Mouse (Mus musculus) kidney, embryonic 16.5 days (tissue): Measurements from ENCODE around the gene Hipk4. TPM values are rescaled to one million over a fixed set of nuclear protein-coding genes. Genes with fewer than 3 reads are reported as not detected.
A peak's percentile ranks its signal among the peaks of the same experiment; 100 is the strongest.

Source experiments
- ATAC-seq: fragments of 200-750 bp; cut with Nextera tagmentation; 2 replicates; pipeline ENCODE4 v1.8.0; 2017; ENCODE audit warnings: moderate TSS enrichment; ENCODE audit not compliant: low FRiP score, low TSS enrichment
- H3K27ac ChIP-seq: fragments of 300-500 bp; sonication (generic); 2 replicates; pipeline ENCODE4 v1.5.1; 2014; ENCODE audit warnings: low read length
- H3K27me3 ChIP-seq: fragments of 300-500 bp; sonication (generic); 2 replicates; pipeline ENCODE4 v1.6.1; 2014; ENCODE audit warnings: low read length, control low read depth, mixed read lengths; ENCODE audit not compliant: insufficient read depth
- H3K36me3 ChIP-seq: fragments of 300-500 bp; sonication (generic); 2 replicates; pipeline ENCODE4 v1.6.1; 2014; ENCODE audit warnings: low read length, control low read depth, mixed read lengths; ENCODE audit not compliant: insufficient read depth
- H3K4me1 ChIP-seq: fragments of 300-500 bp; sonication (generic); 2 replicates; pipeline ENCODE4 v1.6.1; 2014; ENCODE audit warnings: low read length, control low read depth, mixed read lengths; ENCODE audit not compliant: insufficient read depth
- H3K4me2 ChIP-seq: fragments of 300-500 bp; sonication (generic); replicated peaks from 2 replicates; pipeline ENCODE4 v1.6.1; 2014; ENCODE audit warnings: low read depth, low read length
- H3K4me3 ChIP-seq: fragments of 300-500 bp; sonication (generic); 2 replicates; pipeline ENCODE4 v1.5.1; 2014; ENCODE audit warnings: mild to moderate bottlenecking, low read length
- H3K9ac ChIP-seq: fragments of 300-500 bp; sonication (generic); replicated peaks from 2 replicates; pipeline ENCODE4 v1.6.1; 2014; ENCODE audit warnings: low read length
- H3K9me3 ChIP-seq: fragments of 300-500 bp; sonication (generic); 2 replicates; pipeline ENCODE4 v1.6.1; 2016; ENCODE audit warnings: low read length, control low read depth
- WGBS: fragments of 180-500 bp; shearing (Covaris S2); extraction: QIAGEN DNeasy Blood & Tissue Kit; methylation state at CpG from one replicate; pipeline ENCODE4 v1.1.7; 2014; 5-methylcytosine and 5-hydroxymethylcytosine counted together
- polyA plus RNA-seq: library from polyadenylated mRNA; unstranded; fragments of >200 nt; fragmentation: Nextera tagmentation; extraction: Ambion mirVana; gene quantifications from 2 replicates; pipeline ENCODE4 v1.2.1, GENCODE M21; 2015

The Hipk4 gene
- polyA plus RNA-seq, 1 experiment from 2014 or later, result 0.70 TPM

- H3K9me3 ChIP-seq, result no peaks in the 10 kb centered on the region
- H3K4me3 ChIP-seq, result peak overlapping the region; percentile 34
- H3K36me3 ChIP-seq, result peaks cover 9% of the 10 kb centered on the region
- H3K27ac ChIP-seq, result peak overlapping the region; percentile 93
- peak overlapping the region; percentile 56 for H3K4me2 ChIP-seq
- 0% methylated on average over 12 of the region's 12 CpGs for WGBS
- no peaks in the 10 kb centered on the region for H3K27me3 ChIP-seq
- ATAC-seq, result peak; percentile 97
- peak overlapping the region; percentile 65 for H3K9ac ChIP-seq
- H3K4me1 ChIP-seq, result peaks cover 30% of the 10 kb centered on the region
Measured at GRCm38 (mm10) chr7:27481627-27481969, 41.5 kb upstream of the Hipk4 start.

- H3K9me3 ChIP-seq, result no peaks in the 10 kb centered on the region
- H3K9ac ChIP-seq, result no peak overlapping the region
- H3K4me2 ChIP-seq, result no peak overlapping the region
- no peaks in the 10 kb centered on the region for H3K36me3 ChIP-seq
- H3K4me1 ChIP-seq, result peaks cover 30% of the 10 kb centered on the region
- H3K27ac ChIP-seq, result no peak overlapping the region
- H3K4me3 ChIP-seq, result no peak overlapping the region
- 90% methylated on average over 4 of the region's 4 CpGs for WGBS
- no peak for ATAC-seq
- H3K27me3 ChIP-seq, result no peaks in the 10 kb centered on the region
Measured at GRCm38 (mm10) chr7:27483860-27484259, 39.2 kb upstream of the Hipk4 start.

- peaks cover 41% of the 10 kb centered on the region for H3K4me1 ChIP-seq
- ATAC-seq, result no peak
- peak overlapping the region; percentile 99 for H3K27ac ChIP-seq
- H3K4me3 ChIP-seq, result peak overlapping the region; percentile 75
- no peaks in the 10 kb centered on the region for H3K27me3 ChIP-seq
- H3K9me3 ChIP-seq, result no peaks in the 10 kb centered on the region
- H3K4me2 ChIP-seq, result peak overlapping the region; percentile 76
- peak overlapping the region; percentile 61 for H3K9ac ChIP-seq
- peaks cover 10% of the 10 kb centered on the region for H3K36me3 ChIP-seq
- WGBS, result 2% methylated on average over 13 of the region's 13 CpGs
Measured at GRCm38 (mm10) chr7:27486102-27486769, 36.8 kb upstream of the Hipk4 start.

- WGBS, result under 1% methylated on average over 80 of the region's 80 CpGs
- peaks cover 10% of the 10 kb centered on the region for H3K36me3 ChIP-seq
- H3K9ac ChIP-seq, result peak within 1 kb of the TSS; percentile 94
- peak; percentile 92 for ATAC-seq
- peak within 1 kb of the TSS; percentile 99 for H3K27ac ChIP-seq
- H3K4me3 ChIP-seq, result peak within 1 kb of the TSS; percentile 75
- no peaks in the 10 kb centered on the region for H3K9me3 ChIP-seq
- H3K27me3 ChIP-seq, result no peaks in the 10 kb centered on the region
- H3K4me2 ChIP-seq, result peak within 1 kb of the TSS; percentile 76
- H3K4me1 ChIP-seq, result peaks cover 41% of the 10 kb centered on the region
Measured at GRCm38 (mm10) chr7:27486770-27487697, 36.0 kb upstream of the Hipk4 start, which contains the start of gene Sertad1. TSS of gene Sertad1 (plus strand) at chr7:27486910.

- Histone ChIP-seq H3K27me3 (no peaks in the 10 kb centered on the region), H3K27ac (peak overlapping the region; percentile 99), H3K9ac (peak overlapping the region; percentile 94), H3K36me3 (peaks cover 10% of the 10 kb centered on the region), H3K4me1 (peaks cover 33% of the 10 kb centered on the region), H3K4me3 (peak overlapping the region; percentile 75), H3K4me2 (peak overlapping the region; percentile 57), H3K9me3 (no peaks in the 10 kb centered on the region)
- 2% methylated on average over 13 of the region's 13 CpGs for WGBS
- no peak for ATAC-seq
Measured at GRCm38 (mm10) chr7:27487740-27488268, 35.3 kb upstream of the Hipk4 start.

- H3K27ac ChIP-seq, result peak overlapping the region; percentile 97
- H3K4me2 ChIP-seq, result peak overlapping the region; percentile 58; the same call in 1 of the 2 replicates
- ATAC-seq, result no peak
- H3K4me1 ChIP-seq, result peaks cover 33% of the 10 kb centered on the region
- peaks cover 10% of the 10 kb centered on the region for H3K36me3 ChIP-seq
- no peaks in the 10 kb centered on the region for H3K27me3 ChIP-seq
- H3K4me3 ChIP-seq, result no peak overlapping the region
- 88% methylated on average over 25 of the region's 25 CpGs for WGBS
- H3K9ac ChIP-seq, result 0 out of 2 replicates have a peak overlapping the region, but pooled peaks have one; percentile 29
- H3K9me3 ChIP-seq, result no peaks in the 10 kb centered on the region
Measured at GRCm38 (mm10) chr7:27489270-27489869, 33.7 kb upstream of the Hipk4 start.

GRCm38 (mm10) chr7:27490227-27490542, 32.9 kb upstream of the Hipk4 start:
- 16% methylated on average over 4 of the region's 4 CpGs for WGBS
- H3K4me3 ChIP-seq, result peak overlapping the region; percentile 38
- H3K4me1 ChIP-seq, result peaks cover 33% of the 10 kb centered on the region
- peak overlapping the region; percentile 58 for H3K4me2 ChIP-seq
- H3K9ac ChIP-seq, result peak overlapping the region; percentile 71
- no peak for ATAC-seq
- H3K36me3 ChIP-seq, result peaks cover 10% of the 10 kb centered on the region
- no peaks in the 10 kb centered on the region for H3K9me3 ChIP-seq
- H3K27me3 ChIP-seq, result no peaks in the 10 kb centered on the region
- peak overlapping the region; percentile 97 for H3K27ac ChIP-seq

- Histone ChIP-seq H3K4me2 (peak overlapping the region; percentile 58), H3K27me3 (no peaks in the 10 kb centered on the region), H3K4me1 (peaks cover 33% of the 10 kb centered on the region), H3K27ac (peak overlapping the region; percentile 97), H3K9me3 (no peaks in the 10 kb centered on the region), H3K4me3 (peak overlapping the region; percentile 38), H3K36me3 (peaks cover 10% of the 10 kb centered on the region), H3K9ac (peak overlapping the region; percentile 71)
- peak; percentile 85 for ATAC-seq
- under 1% methylated on average over 31 of the region's 33 CpGs for WGBS
Measured at GRCm38 (mm10) chr7:27490543-27491329, 32.3 kb upstream of the Hipk4 start.

- Histone ChIP-seq H3K4me1 (peaks cover 33% of the 10 kb centered on the region), H3K9me3 (no peaks in the 10 kb centered on the region), H3K27me3 (no peaks in the 10 kb centered on the region), H3K9ac (no peak overlapping the region), H3K4me3 (no peak overlapping the region), H3K36me3 (peaks cover 10% of the 10 kb centered on the region), H3K4me2 (no peak overlapping the region), H3K27ac (peak overlapping the region; percentile 97; the same call in 1 of the 2 replicates)
- no peak for ATAC-seq
- 76% methylated on average over 7 of the region's 7 CpGs for WGBS
Measured at GRCm38 (mm10) chr7:27491856-27492255, 31.2 kb upstream of the Hipk4 start.
